In genomic region chr12:112706704-112707572, GRCm38 (mm10) we compare ENCODE assay signal across 7 mouse cellular contexts. TPM values are rescaled to one million over a fixed set of nuclear protein-coding genes. Genes with fewer than 3 reads are reported as not detected.
DNase-seq lines count a peak whose midpoint lies in the region; ATAC-seq lines count a peak whose summit lies in the region.

No protein-coding gene starts in this region.

- 13% methylated on average over 32 of the region's 32 CpGs for WGBS in limb, embryonic 11.5 days
- 13% methylated on average over 32 of the region's 32 CpGs for WGBS in midbrain, embryonic 14.5 days

- H3K36me3 ChIP-seq in limb, embryonic 11.5 days (ENCODE audit: control insufficient read depth, insufficient read depth, low read length): no peaks in the 10 kb centered on the region
- no peaks in the 10 kb centered on the region for H3K36me3 ChIP-seq in midbrain, embryonic 14.5 days (ENCODE audit: control insufficient read depth, insufficient read depth, low read length)

- H3K9ac ChIP-seq in limb, embryonic 11.5 days (ENCODE audit: low read length): no peak overlapping the region
- peak overlapping the region; percentile 27; the same call in 1 of the 2 replicates for H3K9ac ChIP-seq in midbrain, embryonic 14.5 days (replicated peaks; ENCODE audit: low read length)

- H3K4me1 ChIP-seq in limb, embryonic 11.5 days (ENCODE audit: control insufficient read depth, insufficient read depth, low read length): no peaks in the 10 kb centered on the region
- 0 out of 2 replicates have a peak, but pooled peaks cover 5% of the 10 kb centered on the region for H3K4me1 ChIP-seq in midbrain, embryonic 14.5 days (ENCODE audit: control insufficient read depth, insufficient read depth, low read length)

- no peaks in the 10 kb centered on the region for H3K9me3 ChIP-seq in limb, embryonic 11.5 days (ENCODE audit: control insufficient read depth, low read length)
- H3K9me3 ChIP-seq in midbrain, embryonic 14.5 days (ENCODE audit: control insufficient read depth, low read length): no peaks in the 10 kb centered on the region

- H3K4me2 ChIP-seq in limb, embryonic 11.5 days (ENCODE audit: low read depth, severe bottlenecking): peak overlapping the region; percentile 36; the same call in 1 of the 2 replicates
- peak overlapping the region; percentile 27 for H3K4me2 ChIP-seq in midbrain, embryonic 14.5 days (ENCODE audit: low read length)

- H3K27ac ChIP-seq in limb, embryonic 11.5 days (replicated peaks; ENCODE audit: low read depth, low read length): no peak overlapping the region
- H3K27ac ChIP-seq in midbrain, embryonic 14.5 days (replicated peaks; ENCODE audit: low read depth, low read length): no peak overlapping the region

- H3K4me3 ChIP-seq in limb, embryonic 11.5 days (ENCODE audit: low read depth, low read length): no peak overlapping the region
- H3K4me3 ChIP-seq in midbrain, embryonic 14.5 days (replicated peaks; ENCODE audit: low read depth, low read length): no peak overlapping the region

- DNase-seq in adrenal gland, adult 8-10 months: peak; percentile 75
- DNase-seq in embryo, embryonic 9.5 days (ENCODE audit: extremely low spot score): peak; percentile 88
- peak; percentile 98 for DNase-seq in heart, adult 11 months
- peak; percentile 91 for DNase-seq in kidney, adult 18-20 months
- peak; percentile 93 for DNase-seq in limb, embryonic 11.5 days (ENCODE audit: low spot score)
- peak; percentile 90 for DNase-seq in midbrain, embryonic 14.5 days
- peak; percentile 76 to 89 for DNase-seq in spleen, adult 18-20 months

- ATAC-seq in limb, embryonic 11.5 days (ENCODE audit: insufficient number of reproducible peaks, low FRiP score, low TSS enrichment, low read depth): peak; percentile 76; the same call in 1 of the 2 replicates
- ATAC-seq in midbrain, embryonic 14.5 days (ENCODE audit: low FRiP score, low TSS enrichment): peak; percentile 64; the same call in 1 of the 2 replicates

- H3K27me3 ChIP-seq in limb, embryonic 11.5 days (ENCODE audit: control insufficient read depth, insufficient read depth, low read length): peaks cover 6% of the 10 kb centered on the region; the same call in 1 of the 2 replicates
- 0 out of 2 replicates have a peak, but pooled peaks cover 6% of the 10 kb centered on the region for H3K27me3 ChIP-seq in midbrain, embryonic 14.5 days (ENCODE audit: control insufficient read depth, insufficient read depth, low read length)

RNA-seq across cellular contexts. Expression of gene Cep170b, which starts 13.3 kb away (rescaled TPM):
- total RNA-seq in adrenal gland, adult 8-10 months (2022): 10 to 100 TPM; 43.6 to 74.0 (median 59.1) TPM
- polyA plus RNA-seq in limb, embryonic 11.5 days (2014; fragmentation: Nextera tagmentation; extraction: Ambion mirVana): 9.5 and 9.6 TPM in 2 replicates
- polyA plus RNA-seq in midbrain, embryonic 14.5 days (2014; fragmentation: Nextera tagmentation; extraction: Ambion mirVana): 31.7 and 33.7 TPM in 2 replicates

RNA-seq across cellular contexts. Expression of gene Zbtb42, which starts 28.3 kb away (rescaled TPM):
- 10 to 100 TPM in 3 of 4 experiments, 1 to 10 TPM in 1; 8.7 to 20.1 (median 15.9) TPM for total RNA-seq in adrenal gland, adult 8-10 months (2022)
- 0.82 and 1.6 TPM in 2 replicates for polyA plus RNA-seq in limb, embryonic 11.5 days (2014; fragmentation: Nextera tagmentation; extraction: Ambion mirVana)
- 1.9 and 3.5 TPM in 2 replicates for polyA plus RNA-seq in midbrain, embryonic 14.5 days (2014; fragmentation: Nextera tagmentation; extraction: Ambion mirVana)

RNA-seq across cellular contexts. Expression of gene Akt1, which starts 32.3 kb away (rescaled TPM):
- 100 to 1,000 TPM; 275 to 460 (median 313) TPM for total RNA-seq in adrenal gland, adult 8-10 months (2022)
- polyA plus RNA-seq in limb, embryonic 11.5 days (2014; fragmentation: Nextera tagmentation; extraction: Ambion mirVana): 95.4 and 113 TPM in 2 replicates
- 64.8 and 82.1 TPM in 2 replicates for polyA plus RNA-seq in midbrain, embryonic 14.5 days (2014; fragmentation: Nextera tagmentation; extraction: Ambion mirVana)

RNA-seq across cellular contexts. Expression of gene Pld4, which starts 53.5 kb away (rescaled TPM):
- total RNA-seq in adrenal gland, adult 8-10 months (2022): 10 to 100 TPM in 3 of 4 experiments, 1 to 10 TPM in 1; 9.1 to 21.7 (median 15.5) TPM
- polyA plus RNA-seq in limb, embryonic 11.5 days (2014; fragmentation: Nextera tagmentation; extraction: Ambion mirVana): 2.8 TPM in 2 replicates
- polyA plus RNA-seq in midbrain, embryonic 14.5 days (2014; fragmentation: Nextera tagmentation; extraction: Ambion mirVana): 3.3 and 6.0 TPM in 2 replicates
